Mouse (Mus musculus): ENCODE data around the gene Sorcs3. TPM values are rescaled to one million over a fixed set of nuclear protein-coding genes. Genes with fewer than 3 reads are reported as not detected.

Sorcs3 gene
- polyA plus RNA-seq, 1 experiment from 2014 or later, result 0.90 TPM

GRCm38 (mm10) chr19:48682485-48682884 lies 476.7 kb downstream of the Sorcs3 start:
- no peaks in the 10 kb centered on the region for H3K36me3 ChIP-seq
- H3K4me1 ChIP-seq, result no peaks in the 10 kb centered on the region
- H3K27me3 ChIP-seq (replicated peaks), result no peaks in the 10 kb centered on the region
- no peak overlapping the region for H3K27ac ChIP-seq
- ATAC-seq (ENCODE audit: insufficient read depth, low FRiP score, low read depth), result no peak
- H3K9ac ChIP-seq, result no peak overlapping the region
- no peak overlapping the region for H3K4me2 ChIP-seq
- H3K9me3 ChIP-seq, result no peaks in the 10 kb centered on the region
- 74% methylated on average over 3 of the region's 3 CpGs for WGBS
- H3K4me3 ChIP-seq (replicated peaks), result no peak overlapping the region

GRCm38 (mm10) chr19:48686369-48686768 lies 480.5 kb downstream of the Sorcs3 start:
- H3K9me3 ChIP-seq, result no peaks in the 10 kb centered on the region
- H3K27ac ChIP-seq, result no peak overlapping the region
- no peak overlapping the region for H3K9ac ChIP-seq
- no peaks in the 10 kb centered on the region for H3K36me3 ChIP-seq
- H3K4me1 ChIP-seq, result no peaks in the 10 kb centered on the region
- ATAC-seq (ENCODE audit: insufficient read depth, low FRiP score, low read depth), result no peak
- H3K4me3 ChIP-seq (replicated peaks), result no peak overlapping the region
- H3K27me3 ChIP-seq (replicated peaks), result no peaks in the 10 kb centered on the region
- no peak overlapping the region for H3K4me2 ChIP-seq
- WGBS, result 79% methylated on average over 2 of the region's 2 CpGs

DNA sequence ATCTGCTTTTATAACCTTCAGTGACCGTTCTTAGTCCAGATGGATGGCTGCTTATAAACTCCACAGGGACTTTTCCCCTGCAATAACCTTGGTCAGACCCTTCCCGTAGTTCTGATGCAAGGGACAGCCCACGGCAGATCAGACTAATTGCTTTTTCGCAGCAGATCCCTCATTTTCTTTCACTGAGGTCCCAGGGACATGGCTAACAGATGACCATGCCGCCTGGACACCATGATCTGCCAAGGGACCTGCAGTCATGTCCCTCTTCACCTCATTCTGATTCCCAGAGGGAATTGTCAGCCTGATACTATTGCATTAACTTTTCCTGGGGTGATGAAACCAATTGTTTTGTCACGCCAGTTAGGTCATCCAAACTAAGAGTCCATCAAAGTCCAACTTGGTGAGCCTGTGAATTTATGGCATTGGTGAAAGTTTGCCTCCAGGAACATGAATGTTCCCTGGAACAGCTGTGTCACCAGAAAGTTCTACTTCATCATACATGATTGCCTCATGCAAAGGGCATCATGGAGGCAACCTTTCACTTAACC lies 494.4 kb downstream of the Sorcs3 start:
- WGBS, result 75% methylated on average over 6 of the region's 6 CpGs

GRCm38 (mm10) chr19:48703763-48704162 lies 497.9 kb downstream of the Sorcs3 start:
- ATAC-seq (ENCODE audit: insufficient read depth, low FRiP score, low read depth), result no peak
- no peak overlapping the region for H3K4me3 ChIP-seq (replicated peaks)
- H3K27ac ChIP-seq, result no peak overlapping the region
- H3K36me3 ChIP-seq, result no peaks in the 10 kb centered on the region
- no peaks in the 10 kb centered on the region for H3K4me1 ChIP-seq
- H3K9ac ChIP-seq, result no peak overlapping the region
- H3K9me3 ChIP-seq, result no peaks in the 10 kb centered on the region
- H3K27me3 ChIP-seq (replicated peaks), result no peaks in the 10 kb centered on the region
- 80% methylated on average over 2 of the region's 2 CpGs for WGBS
- no peak overlapping the region for H3K4me2 ChIP-seq

More for the DNA sequence above, 494.4 kb downstream of the Sorcs3 start:
- Histone ChIP-seq H3K9ac (no peak overlapping the region), H3K4me3 (replicated peaks) (no peak overlapping the region), H3K4me2 (no peak overlapping the region), H3K27ac (no peak overlapping the region), H3K36me3 (no peaks in the 10 kb centered on the region), H3K27me3 (replicated peaks) (no peaks in the 10 kb centered on the region), H3K9me3 (no peaks in the 10 kb centered on the region), H3K4me1 (no peaks in the 10 kb centered on the region)
- ATAC-seq (ENCODE audit: insufficient read depth, low FRiP score, low read depth), result no peak

DNA sequence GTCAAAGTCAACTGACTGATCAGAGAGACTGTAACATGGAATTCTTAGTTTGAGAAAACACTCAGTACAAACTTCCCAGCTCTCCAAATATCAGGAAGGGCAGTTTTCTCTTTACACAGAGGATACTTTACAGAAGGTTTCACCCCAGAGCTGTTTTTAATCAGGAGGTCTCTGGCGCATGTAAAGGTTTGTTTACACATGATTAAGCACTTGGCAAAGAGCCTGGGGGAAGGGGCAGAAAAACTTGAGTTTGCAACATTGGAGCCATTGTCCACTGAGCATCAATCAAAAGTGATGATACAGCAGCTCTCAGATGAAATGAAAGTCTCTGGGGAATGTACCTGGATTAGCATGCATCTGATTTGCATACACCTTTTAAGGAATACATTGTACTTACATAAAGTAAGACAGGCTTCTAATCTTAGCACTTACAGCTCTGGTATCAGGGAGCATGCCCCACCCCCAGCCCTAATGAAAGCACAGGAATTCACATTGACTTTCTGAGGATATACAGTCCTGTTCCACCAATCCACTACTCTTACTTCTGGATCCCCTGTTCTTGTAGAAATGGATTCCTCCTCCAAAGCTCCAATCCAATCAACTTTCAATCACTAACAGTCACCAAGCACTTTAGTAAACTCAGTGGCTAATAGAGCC lies 500.6 kb downstream of the Sorcs3 start:
- Histone ChIP-seq H3K4me2 (no peak overlapping the region), H3K27ac (no peak overlapping the region), H3K36me3 (no peaks in the 10 kb centered on the region), H3K4me1 (no peaks in the 10 kb centered on the region), H3K4me3 (replicated peaks) (no peak overlapping the region), H3K9me3 (no peaks in the 10 kb centered on the region), H3K27me3 (replicated peaks) (no peaks in the 10 kb centered on the region), H3K9ac (no peak overlapping the region)
- WGBS, result 10% methylated on average over 1 of the region's 1 CpGs
- no peak for ATAC-seq (ENCODE audit: insufficient read depth, low FRiP score, low read depth)

DNA sequence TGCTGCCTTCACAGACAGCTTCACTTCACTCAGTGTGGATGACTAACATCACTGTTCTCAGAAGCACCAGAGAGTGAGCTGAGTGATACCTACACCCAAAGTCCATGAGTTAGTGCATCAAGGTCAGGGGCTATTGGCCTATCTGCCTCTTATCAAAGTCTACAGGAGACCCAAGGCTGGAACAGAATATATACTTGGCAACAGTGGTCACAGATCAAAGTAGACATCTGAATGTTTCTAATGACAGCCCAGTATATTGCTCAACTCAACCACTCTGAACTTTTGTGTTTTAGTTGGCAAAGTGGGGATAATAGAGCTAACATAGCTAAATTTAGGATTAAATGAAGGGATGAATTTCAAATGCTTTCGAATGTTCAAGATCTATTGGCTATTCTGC lies 501.1 kb downstream of the Sorcs3 start:
- H3K9ac ChIP-seq, result no peak overlapping the region
- H3K9me3 ChIP-seq, result no peaks in the 10 kb centered on the region
- H3K27me3 ChIP-seq (replicated peaks), result no peaks in the 10 kb centered on the region
- 77% methylated on average over 1 of the region's 1 CpGs for WGBS
- no peak overlapping the region for H3K4me2 ChIP-seq
- H3K4me1 ChIP-seq, result no peaks in the 10 kb centered on the region
- no peak for ATAC-seq (ENCODE audit: insufficient read depth, low FRiP score, low read depth)
- H3K27ac ChIP-seq, result no peak overlapping the region
- no peak overlapping the region for H3K4me3 ChIP-seq (replicated peaks)
- H3K36me3 ChIP-seq, result no peaks in the 10 kb centered on the region

- WGBS, result 72% methylated on average over 6 of the region's 6 CpGs
- ATAC-seq (ENCODE audit: insufficient read depth, low FRiP score, low read depth), result no peak
Measured at GRCm38 (mm10) chr19:48725851-48726419, 520.1 kb downstream of the Sorcs3 start.

DNA sequence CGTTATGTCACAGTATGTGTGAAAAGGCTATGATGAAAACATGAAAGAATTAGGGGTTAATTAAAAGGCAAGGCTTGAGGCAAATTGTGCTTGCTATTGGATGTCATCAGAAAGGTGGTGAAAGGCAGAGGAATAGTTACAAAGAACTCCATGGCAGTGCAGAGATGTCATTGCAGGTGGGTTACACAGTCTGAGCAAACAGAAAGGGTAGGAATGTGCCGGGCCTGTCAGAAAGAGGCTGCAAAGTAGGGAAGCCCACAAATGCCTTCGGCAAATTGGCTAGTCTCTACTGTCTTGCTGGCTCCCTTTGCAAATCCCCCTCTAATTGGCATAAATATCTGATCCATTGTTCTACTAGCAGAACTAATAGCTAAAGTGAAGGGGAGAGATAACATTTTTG lies 521.2 kb downstream of the Sorcs3 start:
- H3K4me2 ChIP-seq, result no peak overlapping the region
- H3K9me3 ChIP-seq, result no peaks in the 10 kb centered on the region
- no peak overlapping the region for H3K9ac ChIP-seq
- no peak for ATAC-seq (ENCODE audit: insufficient read depth, low FRiP score, low read depth)
- 55% methylated on average over 3 of the region's 3 CpGs for WGBS
- no peaks in the 10 kb centered on the region for H3K27me3 ChIP-seq (replicated peaks)
- no peaks in the 10 kb centered on the region for H3K36me3 ChIP-seq
- H3K27ac ChIP-seq, result no peak overlapping the region
- H3K4me3 ChIP-seq (replicated peaks), result no peak overlapping the region
- no peaks in the 10 kb centered on the region for H3K4me1 ChIP-seq

More at GRCm38 (mm10) chr19:48725851-48726419, 520.1 kb downstream of the Sorcs3 start:
- Histone ChIP-seq H3K9ac (no peak overlapping the region), H3K27me3 (replicated peaks) (no peaks in the 10 kb centered on the region), H3K9me3 (no peaks in the 10 kb centered on the region), H3K4me1 (no peaks in the 10 kb centered on the region), H3K27ac (no peak overlapping the region), H3K36me3 (no peaks in the 10 kb centered on the region), H3K4me3 (replicated peaks) (no peak overlapping the region), H3K4me2 (no peak overlapping the region)

DNA sequence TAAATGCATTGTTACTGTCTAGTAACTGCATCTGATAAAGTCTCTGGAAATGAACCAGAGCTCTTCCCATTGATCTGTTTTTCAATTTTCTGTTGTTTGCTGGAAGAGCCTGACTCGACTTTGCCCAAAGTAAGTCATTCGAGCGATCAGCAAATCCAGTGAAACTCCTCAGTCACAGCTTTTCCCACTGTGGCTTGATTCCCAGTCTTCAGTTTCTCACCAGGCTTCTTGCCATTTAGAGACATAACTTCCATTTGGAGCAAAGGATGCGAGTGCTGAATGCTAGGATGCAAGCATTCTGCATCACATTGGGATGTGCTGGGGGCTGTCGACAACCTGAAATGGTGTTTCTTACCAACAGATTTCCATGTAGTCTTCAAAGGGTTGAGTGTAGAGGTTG lies 521.8 kb downstream of the Sorcs3 start:
- Histone ChIP-seq H3K27ac (no peak overlapping the region), H3K9me3 (no peaks in the 10 kb centered on the region), H3K4me1 (no peaks in the 10 kb centered on the region), H3K4me3 (replicated peaks) (no peak overlapping the region), H3K27me3 (replicated peaks) (no peaks in the 10 kb centered on the region), H3K9ac (no peak overlapping the region), H3K4me2 (no peak overlapping the region), H3K36me3 (no peaks in the 10 kb centered on the region)
- WGBS, result 84% methylated on average over 5 of the region's 5 CpGs
- ATAC-seq (ENCODE audit: insufficient read depth, low FRiP score, low read depth), result no peak

- H3K9ac ChIP-seq, result no peak overlapping the region
- H3K36me3 ChIP-seq, result no peaks in the 10 kb centered on the region
- H3K4me1 ChIP-seq, result no peaks in the 10 kb centered on the region
- H3K4me2 ChIP-seq, result no peak overlapping the region
- H3K27ac ChIP-seq, result no peak overlapping the region
- no peak for ATAC-seq (ENCODE audit: insufficient read depth, low FRiP score, low read depth)
- no peaks in the 10 kb centered on the region for H3K9me3 ChIP-seq
- no peaks in the 10 kb centered on the region for H3K27me3 ChIP-seq (replicated peaks)
- no peak overlapping the region for H3K4me3 ChIP-seq (replicated peaks)
- WGBS, result 92% methylated on average over 10 of the region's 10 CpGs
Measured at GRCm38 (mm10) chr19:48731731-48732130, 525.9 kb downstream of the Sorcs3 start.

- Histone ChIP-seq H3K9me3 (no peaks in the 10 kb centered on the region), H3K9ac (no peak overlapping the region), H3K27me3 (replicated peaks) (no peaks in the 10 kb centered on the region), H3K36me3 (no peaks in the 10 kb centered on the region), H3K4me1 (no peaks in the 10 kb centered on the region), H3K4me2 (no peak overlapping the region), H3K4me3 (replicated peaks) (no peak overlapping the region), H3K27ac (no peak overlapping the region)
- ATAC-seq (ENCODE audit: insufficient read depth, low FRiP score, low read depth), result no peak
- WGBS, result 74% methylated on average over 4 of the region's 4 CpGs
Measured at GRCm38 (mm10) chr19:48734370-48734769, 528.5 kb downstream of the Sorcs3 start.

GRCm38 (mm10) chr19:48737554-48737953 lies 531.7 kb downstream of the Sorcs3 start:
- Histone ChIP-seq H3K4me3 (replicated peaks) (no peak overlapping the region), H3K4me1 (no peaks in the 10 kb centered on the region), H3K27ac (no peak overlapping the region), H3K9me3 (no peaks in the 10 kb centered on the region), H3K9ac (no peak overlapping the region), H3K4me2 (no peak overlapping the region), H3K27me3 (replicated peaks) (no peaks in the 10 kb centered on the region), H3K36me3 (no peaks in the 10 kb centered on the region)
- no peak for ATAC-seq (ENCODE audit: insufficient read depth, low FRiP score, low read depth)
- WGBS, result 39% methylated on average over 2 of the region's 2 CpGs

Data from stomach, embryonic 15.5 days (tissue).